Mouse (Mus musculus): ENCODE measurements around the gene Canx. TPM values are rescaled to one million over a fixed set of nuclear protein-coding genes. Genes with fewer than 3 reads are reported as not detected.
A peak's percentile ranks its signal among the peaks of the same experiment; 100 is the strongest.
"Not testable (repeated sequence)": the region's sequence is repeated elsewhere in the genome, so short reads cannot be mapped to it uniquely, and the experiment has no call there.

Canx gene
- total RNA-seq, 1 experiment from 2014 or later = 1,241 TPM

DNA sequence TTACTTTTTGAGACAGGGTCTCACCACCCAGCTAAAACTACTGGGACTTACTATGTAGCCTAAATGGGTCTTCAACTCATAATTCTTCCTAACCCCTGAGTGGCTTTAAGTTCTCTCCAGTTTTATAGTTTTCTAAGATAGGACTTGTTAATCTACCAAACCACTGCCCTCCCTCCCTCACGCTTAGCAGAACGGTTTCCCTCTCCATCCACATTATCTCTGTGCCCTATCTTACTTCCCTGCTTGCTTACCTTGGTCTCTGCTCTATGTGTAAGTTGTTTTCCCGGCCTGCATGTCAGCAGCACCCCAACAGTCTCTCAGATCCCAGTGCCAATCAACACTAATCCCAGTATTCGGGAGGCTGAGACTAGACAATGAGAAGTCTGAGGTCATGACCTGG, 11.4 kb upstream of the Canx start:
- no peak for ATAC-seq (replicated peaks; ENCODE audit: low read depth, poor library complexity, severe bottlenecking)

GRCm38 (mm10) chr11:50336126-50336525, 10.7 kb upstream of the Canx start:
- no peak for ATAC-seq (replicated peaks; ENCODE audit: low read depth, poor library complexity, severe bottlenecking)

GRCm38 (mm10) chr11:50333181-50333580, 7.7 kb upstream of the Canx start:
- ATAC-seq (replicated peaks; ENCODE audit: low read depth, poor library complexity, severe bottlenecking) = no peak

DNA sequence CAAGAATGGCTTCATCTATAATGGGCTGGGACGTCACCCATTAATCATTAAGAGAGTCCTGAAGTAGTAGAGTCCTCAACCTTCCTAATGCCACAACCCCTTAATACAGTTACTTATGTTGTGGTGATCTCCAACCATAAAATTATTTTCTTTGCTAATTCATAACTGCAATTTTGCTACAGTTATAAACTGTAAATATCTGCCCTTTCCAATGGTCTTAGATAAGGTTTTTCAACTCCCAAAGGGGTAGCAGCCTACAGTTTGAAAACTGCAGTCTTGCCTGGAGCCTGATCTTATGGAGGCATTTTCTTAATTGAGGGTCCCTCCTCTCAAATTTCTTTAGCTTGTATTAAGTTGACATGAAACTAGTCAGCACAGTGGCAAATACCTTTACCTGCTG, 3.9 kb upstream of the Canx start:
- ATAC-seq (replicated peaks; ENCODE audit: low read depth, poor library complexity, severe bottlenecking) = no peak

DNA sequence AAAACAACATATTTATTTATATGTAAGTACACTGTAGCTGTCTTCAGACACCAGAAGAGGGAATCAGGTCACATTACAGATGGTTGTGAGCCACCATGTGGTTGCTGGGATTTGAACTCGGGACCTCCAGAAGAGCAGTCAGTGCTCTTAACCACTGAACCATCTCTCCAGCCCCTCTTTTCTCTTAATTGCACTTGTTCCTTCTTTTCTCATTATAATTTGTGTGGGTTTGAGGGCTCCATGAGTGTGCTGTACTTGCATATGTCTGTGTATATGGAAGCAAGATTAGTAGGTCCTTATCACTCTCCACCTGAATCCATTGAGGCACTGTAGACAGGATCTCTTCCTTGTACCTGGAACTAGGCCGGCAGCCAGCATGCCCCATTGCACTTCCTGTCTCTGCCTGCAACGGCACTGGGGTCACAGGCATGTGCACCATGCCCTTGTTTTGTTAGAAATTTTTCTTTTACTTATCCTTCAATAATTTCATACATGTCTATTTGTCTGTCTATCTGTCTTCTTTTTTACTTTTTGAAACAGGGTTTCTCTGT, 2.7 kb upstream of the Canx start:
- no peak for ATAC-seq (replicated peaks; ENCODE audit: low read depth, poor library complexity, severe bottlenecking)

DNA sequence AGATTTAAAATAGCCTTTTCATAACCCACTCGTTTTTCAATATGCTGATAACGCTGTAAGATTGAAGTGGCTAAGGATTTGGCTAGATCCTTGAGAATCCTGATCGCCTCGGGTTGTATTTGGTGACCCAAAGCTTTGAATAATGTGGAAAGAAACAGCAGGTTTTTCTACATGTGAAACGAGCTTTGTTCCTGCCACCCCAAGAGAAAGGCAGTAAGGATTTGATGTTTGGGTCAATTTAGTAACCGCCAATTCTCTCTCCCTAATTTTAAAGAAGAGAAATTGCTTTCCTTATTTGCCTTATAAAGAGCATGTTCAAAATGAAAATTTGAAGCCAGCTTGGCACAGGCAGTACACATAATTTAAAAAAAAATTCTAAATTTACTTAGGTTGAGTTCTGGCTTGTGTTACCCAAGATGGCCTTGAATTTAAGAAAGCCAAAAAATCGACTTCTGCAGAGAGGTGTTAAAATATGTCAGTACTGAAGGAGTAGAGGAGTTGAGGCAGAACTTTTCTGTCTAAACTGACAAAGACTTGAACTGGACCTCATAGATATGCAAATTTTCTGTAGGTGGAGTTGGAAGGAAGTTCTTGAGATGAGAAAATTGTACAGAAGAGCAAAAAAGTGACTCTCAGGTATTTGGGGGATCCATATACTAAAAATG, 961 bp upstream of the Canx start:
- no peak for ATAC-seq (replicated peaks; ENCODE audit: low read depth, poor library complexity, severe bottlenecking)

DNA sequence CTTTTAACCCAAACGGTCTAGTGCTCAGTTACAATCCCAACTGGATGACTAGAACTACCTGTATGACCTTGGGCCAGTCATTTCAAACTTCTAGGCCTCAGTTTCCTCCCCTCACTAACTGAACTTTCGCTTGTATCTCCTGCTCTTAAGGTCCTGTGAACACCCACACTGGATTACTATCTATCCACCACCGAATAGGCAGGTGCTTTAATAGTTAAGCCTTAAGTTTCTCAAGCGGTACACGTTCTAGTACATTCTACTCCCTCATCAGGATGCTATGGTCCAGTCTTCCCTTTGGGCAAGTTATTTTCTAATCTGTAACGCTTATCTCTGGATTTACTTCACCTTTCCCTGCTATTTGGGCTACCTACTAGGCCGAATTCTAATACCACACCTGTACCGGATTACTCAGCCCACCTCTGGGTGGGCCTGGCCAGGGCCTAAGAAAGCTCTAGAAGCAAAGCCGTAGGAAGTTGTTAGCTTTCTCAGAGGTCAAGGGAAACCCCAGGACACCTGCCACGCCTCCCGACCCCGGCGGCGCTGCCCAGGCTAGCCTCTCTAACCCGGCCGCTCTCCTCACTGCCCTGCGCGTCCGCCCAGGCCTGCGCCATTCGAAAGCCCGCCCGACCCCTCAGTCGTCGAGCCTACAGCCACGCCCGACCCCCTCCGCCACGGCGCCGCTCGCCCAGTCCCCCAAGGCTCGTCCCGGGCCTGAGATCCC, 562 bp downstream of the Canx start:
- ATAC-seq (replicated peaks; ENCODE audit: low read depth, poor library complexity, severe bottlenecking) = peak; percentile 5; the same call in 1 of the 2 replicates

GRCm38 (mm10) chr11:50323843-50324242, 1.6 kb downstream of the Canx start:
- no peak for ATAC-seq (replicated peaks; ENCODE audit: low read depth, poor library complexity, severe bottlenecking)

GRCm38 (mm10) chr11:50322345-50322744, 3.1 kb downstream of the Canx start:
- ATAC-seq (replicated peaks; ENCODE audit: low read depth, poor library complexity, severe bottlenecking) = no peak

DNA sequence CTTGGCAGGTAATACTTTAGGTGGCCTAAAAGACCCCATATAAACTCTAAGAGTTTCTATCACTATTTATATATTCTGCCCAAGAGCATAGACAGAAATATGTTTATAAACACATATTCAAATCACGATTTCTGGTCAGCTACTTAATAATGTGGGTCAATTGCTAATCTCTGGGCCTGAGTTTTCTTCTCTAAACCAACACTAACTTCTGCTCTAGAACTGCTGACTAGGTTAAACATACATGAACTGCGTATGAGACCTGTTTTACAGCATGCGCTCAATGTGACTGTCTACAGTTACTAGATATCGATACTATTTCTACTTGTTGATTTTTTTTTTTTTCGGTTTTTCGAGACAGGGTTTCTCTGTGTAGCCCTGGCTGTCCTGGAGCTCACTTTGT, 4.2 kb downstream of the Canx start:
- no peak for ATAC-seq (replicated peaks; ENCODE audit: low read depth, poor library complexity, severe bottlenecking)

- not testable (repeated sequence) for ATAC-seq (replicated peaks; ENCODE audit: low read depth, poor library complexity, severe bottlenecking)
Measured at GRCm38 (mm10) chr11:50319343-50319742, 6.1 kb downstream of the Canx start.

GRCm38 (mm10) chr11:50312803-50313202, 12.7 kb downstream of the Canx start:
- ATAC-seq (replicated peaks; ENCODE audit: low read depth, poor library complexity, severe bottlenecking) = no peak

GRCm38 (mm10) chr11:50303406-50303805, 22.1 kb downstream of the Canx start:
- no peak for ATAC-seq (replicated peaks; ENCODE audit: low read depth, poor library complexity, severe bottlenecking)

- peak; percentile 97 for ATAC-seq (replicated peaks; ENCODE audit: low read depth, poor library complexity, severe bottlenecking)
Measured at GRCm38 (mm10) chr11:50292190-50292855, 33.1 kb downstream of the Canx start, which contains the start of gene Maml1. Gene Maml1, minus strand, starts transcription at chr11:50292311.

DNA sequence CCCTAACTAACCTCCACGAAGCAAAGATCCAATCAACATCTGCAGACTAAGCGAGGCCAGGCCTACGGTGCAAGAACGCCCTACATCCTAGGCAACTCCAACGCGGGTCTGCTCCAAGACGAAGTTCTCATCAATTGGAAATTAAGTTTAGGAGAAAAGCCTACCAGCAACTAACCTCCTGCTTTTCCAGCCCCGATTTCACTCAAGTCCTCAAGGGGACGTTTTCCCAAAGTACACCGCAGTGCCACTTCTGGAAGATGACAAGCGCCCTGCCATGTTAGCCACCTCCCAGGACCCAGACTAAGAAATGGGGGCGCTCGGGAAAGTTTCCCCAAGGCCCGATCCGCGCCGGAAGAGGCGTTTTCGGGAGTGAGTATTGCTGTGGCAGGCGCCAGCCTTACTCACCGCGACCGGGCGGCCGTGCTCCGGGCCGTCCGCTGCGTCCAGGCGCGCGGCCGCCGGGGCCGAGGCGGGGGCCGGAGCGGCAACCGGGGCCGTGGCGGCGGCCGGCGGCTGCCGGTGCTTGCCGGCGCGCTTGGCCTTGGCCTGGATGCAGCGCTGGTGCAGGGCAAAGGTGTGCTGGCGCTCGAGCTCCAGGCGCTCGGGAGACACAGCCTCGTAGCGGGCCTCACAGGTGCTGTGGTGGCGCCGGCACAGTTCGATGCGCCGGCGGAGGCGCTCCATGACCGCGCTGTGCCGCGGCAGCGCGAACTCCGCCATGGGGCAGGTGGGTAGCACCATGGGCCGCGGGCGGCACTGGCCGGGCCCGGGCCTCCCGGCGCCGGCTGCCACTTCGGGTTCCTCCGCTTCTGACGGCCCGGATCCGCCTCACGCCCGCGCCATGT, 33.9 kb downstream of the Canx start:
- ATAC-seq (replicated peaks; ENCODE audit: low read depth, poor library complexity, severe bottlenecking) = no peak

GRCm38 (mm10) chr11:50290486-50291225, 34.8 kb downstream of the Canx start:
- ATAC-seq (replicated peaks; ENCODE audit: low read depth, poor library complexity, severe bottlenecking) = no peak

DNA sequence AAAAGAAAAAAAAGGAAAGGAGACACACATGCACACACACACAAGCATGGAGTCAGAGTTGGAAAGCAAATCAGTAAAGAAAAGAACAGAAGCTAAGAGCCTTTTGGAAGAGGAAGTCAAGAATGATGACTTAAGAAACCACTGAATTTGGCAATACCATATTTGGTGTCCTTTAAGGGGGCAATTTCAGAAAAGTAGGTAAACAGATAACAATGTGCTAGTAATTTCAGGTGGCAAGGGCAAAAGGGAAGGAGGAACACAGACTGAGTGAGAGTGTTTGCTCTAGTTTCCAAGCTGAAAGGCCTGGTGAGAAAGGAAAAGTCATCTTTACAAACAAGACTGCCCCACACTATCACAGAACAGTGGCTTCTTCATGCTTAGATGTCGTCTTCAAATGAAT, 39.0 kb downstream of the Canx start:
- ATAC-seq (replicated peaks; ENCODE audit: low read depth, poor library complexity, severe bottlenecking) = peak; percentile 61

DNA sequence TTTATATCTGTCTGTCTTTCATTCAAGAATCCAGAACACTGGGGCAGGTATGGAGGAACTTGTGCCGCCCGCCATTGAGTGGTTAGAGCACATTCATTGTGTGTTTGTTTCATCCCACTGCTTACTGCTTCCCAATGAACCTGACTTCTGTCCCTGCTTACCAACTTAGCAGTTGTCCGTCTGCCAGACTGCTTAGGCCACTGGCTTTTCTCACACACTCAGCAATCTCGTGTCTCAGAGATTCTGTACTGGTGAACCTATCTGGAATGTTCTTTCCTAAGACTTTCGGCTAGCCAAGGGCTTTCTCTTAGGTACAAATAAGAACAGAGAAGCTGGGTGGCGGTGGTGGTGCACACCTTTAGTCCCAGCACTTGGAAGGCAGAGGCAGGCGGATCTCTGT, 39.8 kb downstream of the Canx start:
- ATAC-seq (replicated peaks; ENCODE audit: low read depth, poor library complexity, severe bottlenecking) = no peak

GRCm38 (mm10) chr11:50285263-50285662, 40.2 kb downstream of the Canx start:
- no peak for ATAC-seq (replicated peaks; ENCODE audit: low read depth, poor library complexity, severe bottlenecking)

Data from common myeloid progenitor, adult 5-6 weeks (primary cell).